Mouse (Mus musculus) layer of hippocampus, adult 9-10 months (tissue): ENCODE measurements at regions not wholly inside any gene's neighbourhood (a gene's known extent, or its start where the extent isn't known, plus 50 kb on each side); places are given as distances from the start of the nearest gene placed in this dataset.

Source experiments
- DNase-seq: peaks from one replicate; pipeline ENCODE4 v3.0.0; 2022; ENCODE audit warnings: low spot score

DNA sequence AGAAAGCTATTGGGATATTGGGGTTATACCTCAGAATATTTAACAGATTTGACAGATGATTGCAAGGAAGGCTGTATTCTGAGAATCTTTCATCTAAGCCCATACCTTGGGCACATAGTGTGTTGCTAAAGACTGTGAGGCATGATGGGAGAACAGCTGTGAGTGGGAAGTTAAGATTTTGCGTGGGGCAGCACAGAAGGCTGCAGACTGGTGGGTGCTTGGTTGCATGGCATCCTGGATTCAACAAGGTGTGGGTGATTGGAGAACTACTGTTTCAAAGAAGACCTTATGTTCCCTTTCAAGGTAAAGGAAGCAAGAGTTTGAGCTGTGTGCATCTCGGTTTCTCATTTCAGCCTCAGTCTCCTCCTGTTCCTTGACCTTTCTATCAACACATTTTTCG, 584.8 kb downstream of the Sh2d4b start:
- DNase-seq = peak; percentile 75

DNA sequence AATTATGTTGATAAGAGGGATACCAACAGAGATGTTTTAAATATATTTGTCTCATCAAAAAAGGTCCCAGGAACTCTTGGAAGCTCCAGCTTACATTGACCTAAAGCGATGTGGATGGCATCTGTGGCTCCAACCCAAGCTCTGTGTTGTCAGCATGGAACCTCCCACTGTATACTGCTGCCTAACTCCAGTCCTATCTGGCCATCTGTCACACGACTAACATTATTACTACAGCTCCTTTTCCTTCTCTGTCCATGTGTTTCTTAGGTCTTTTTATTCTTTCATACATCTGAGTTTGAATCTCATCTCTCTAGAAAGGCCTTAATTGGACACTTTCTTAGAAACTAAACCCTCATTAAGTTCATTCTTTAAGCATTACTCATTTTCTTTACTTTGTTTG, 613.9 kb downstream of the Sh2d4b start:
- DNase-seq = no peak

DNA sequence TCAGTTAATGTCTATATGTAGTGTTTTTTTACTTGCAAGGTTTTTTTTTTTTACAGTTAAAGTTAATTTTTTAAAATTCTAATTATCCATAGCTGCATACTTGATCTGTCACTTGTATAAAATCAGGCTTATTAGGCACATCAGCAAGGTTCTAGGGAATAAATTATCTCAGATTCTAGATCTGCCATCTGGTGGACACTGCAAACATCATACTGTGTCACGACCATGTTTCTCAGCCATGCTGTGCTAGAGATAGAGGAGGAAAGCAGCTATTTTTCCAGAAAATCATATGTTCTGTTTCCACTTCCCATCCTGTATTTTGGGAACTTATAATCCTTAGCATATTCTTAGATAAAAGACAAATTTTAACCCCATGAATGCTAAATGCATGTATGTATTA, 617.7 kb downstream of the Sh2d4b start:
- no peak for DNase-seq

DNA sequence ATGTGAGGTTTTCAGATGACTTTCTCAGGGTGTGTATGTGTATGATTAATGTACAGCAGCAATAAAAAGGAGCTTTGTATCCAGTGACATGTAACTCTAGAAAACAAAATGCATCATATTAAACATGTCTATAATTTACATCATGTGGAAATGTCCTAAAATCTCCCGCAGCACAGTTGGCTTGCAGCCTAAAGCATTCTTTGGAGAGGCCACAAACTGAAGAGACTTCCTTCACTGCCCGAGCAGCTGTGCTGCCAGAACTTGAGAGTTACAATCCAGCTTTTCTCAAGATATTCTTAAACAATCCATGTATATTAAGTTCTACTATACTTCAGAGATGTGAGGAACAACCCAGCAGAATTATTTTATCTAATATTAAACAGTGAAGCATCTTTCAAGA, 631.4 kb downstream of the Sh2d4b start:
- DNase-seq = no peak

GRCm38 (mm10) chr14:40232084-40232483, 661.0 kb downstream of the Sh2d4b start:
- no peak for DNase-seq

GRCm38 (mm10) chr14:40224331-40224730, 668.7 kb downstream of the Sh2d4b start:
- no peak for DNase-seq
